11 mouse cellular contexts compared by ENCODE assay signal in the genomic region with DNA sequence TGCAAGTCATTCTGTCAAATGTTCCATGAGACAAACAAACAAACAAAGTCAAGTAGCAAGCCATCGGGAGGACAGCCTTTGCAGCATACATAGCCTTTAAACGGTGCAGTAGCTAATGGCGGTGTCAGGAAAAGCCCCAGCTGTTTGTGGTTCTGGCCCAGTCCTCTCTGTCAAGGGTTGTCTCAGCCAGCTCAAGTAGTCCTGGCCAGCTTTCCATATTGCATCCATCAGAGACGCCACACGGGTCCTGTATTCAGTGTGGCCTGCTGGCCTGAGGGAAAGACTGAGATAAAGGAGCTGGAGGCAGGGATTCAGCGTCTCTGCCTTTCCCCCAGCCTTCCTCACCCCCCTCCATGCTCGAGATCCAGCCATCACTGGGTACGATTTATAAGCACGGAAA.
DNase-seq lines count a peak whose midpoint lies in the region.
"Had no signal": no experiment of that assay in that cellular context is flagged by ENCODE, and none has a peak within 500 bp of the region (broad histone marks: within the 10 kb centered on the region; RNA-seq: fewer than 3 reads in every experiment).

No protein-coding gene starts in this region.

- DNase-seq in kidney, adult 9 months, result peak; percentile 12
- DNase-seq in kidney, adult 8-10 months, result no peak
- peak; percentile 6 for DNase-seq in heart, postnatal 25 days (ENCODE audit: low spot score)
- peak; percentile 28 to 35 for DNase-seq in lung, adult 18-20 months
- peak; percentile 44 to 85 for DNase-seq in lung, postnatal 4 days
- DNase-seq in ovary, adult 18-20 months (ENCODE audit: low spot score), result no peak
- DNase-seq in embryo, embryonic 10.5 days (ENCODE audit: low spot score), result no peak
- DNase-seq: adrenal gland, adult 8-10 months; cerebellum, adult 8-10 months; embryo, embryonic 11 days; thymus, postnatal 25 days had no signal

- intact Hi-C loops in heart, postnatal 25 days (cut with DNase I), result no loop called here

Comparison
In these comparisons a context has a peak if more than half of its experiments do, and no peak if none do; other contexts are left out.
1. DNase-seq: peak in kidney, adult 9 months (single experiment), heart, postnatal 25 days (single experiment), lung, adult 18-20 months (2 of 2) and lung, postnatal 4 days (2 of 2); none in kidney, adult 8-10 months (0 of 2), ovary, adult 18-20 months (single experiment) and embryo, embryonic 10.5 days (single experiment).